Mouse (Mus musculus): ENCODE results near the gene Mastl.

GRCm38 (mm10) chr2:23097028-23097427 is 58.8 kb downstream of the Mastl start:
- no peak for TF ChIP-seq ZNF384 (IDR thresholded peaks at IDR 0.05; ENCODE audit: low read depth, low read length)
- TF ChIP-seq CHD2 (IDR thresholded peaks at IDR 0.05; ENCODE audit: low read depth, low read length) = no peak
- no peak for TF ChIP-seq HCFC1 (IDR thresholded peaks at IDR 0.05; ENCODE audit: borderline replicate concordance, insufficient read depth, low read length)
- TF ChIP-seq ZC3H11A (IDR thresholded peaks at IDR 0.05; ENCODE audit: borderline replicate concordance, low read depth, low read length) = no peak

Data from ES-E14 (cell line).